Mouse (Mus musculus) ES-Bruce4 (cell line): ENCODE results near the gene Meis2.

Experiments used
- CTCF ChIP-seq: IDR thresholded peaks from one replicate; pipeline ENCODE4 v1.8.1; 2011; ENCODE audit warnings: low read depth, low read length
- EP300 ChIP-seq: IDR thresholded peaks from 2 replicates; pipeline ENCODE4 v1.6.1; 2011; ENCODE audit warnings: low read depth, low read length; ENCODE audit not compliant: insufficient read depth

- TF ChIP-seq CTCF, result no peak
- TF ChIP-seq EP300, result no peak
These were observed 96.4 kb downstream of the Meis2 start for GRCm38 (mm10) chr2:115969201-115969600.
